Mouse (Mus musculus): Measurements from ENCODE around the gene Pcnx3. TPM values are rescaled to one million over a fixed set of nuclear protein-coding genes. Genes with fewer than 3 reads are reported as not detected.

Gene Pcnx3
- total and polyA plus RNA-seq, 3 experiments: 7.1 to 34.5 (median 28.6) TPM

- dilution Hi-C loops (cut with MboI; ENCODE audit: extremely low pct_ligation_motif_present, extremely low pct_unique_long_range_greater_than_20kb, low sequenced_read_pairs): no loop called here
- no peak for DNase-seq (ENCODE audit: extremely low read depth)
- H3K4me3 ChIP-seq (replicated peaks in 1 of 3; ENCODE audit: low read depth in 2 of 3, low read length in 2 of 3, poor library complexity in 1 of 3): no peak overlapping the region
- H3K27me3 ChIP-seq (replicated peaks): no peaks in the 10 kb centered on the region
- TF ChIP-seq JUND (conservative IDR thresholded peaks at IDR 0.05; ENCODE audit: low read depth, low read length) (no peak), CHD1 (IDR thresholded peaks at IDR 0.05; ENCODE audit: low read depth, low read length) (no peak), EP300 (IDR thresholded peaks at IDR 0.05; ENCODE audit: low read length) (no peak)
- H3K4me2 ChIP-seq (ENCODE audit: insufficient read depth, low read depth, poor library complexity, severe bottlenecking): no peak overlapping the region
- H3K27ac ChIP-seq (ENCODE audit: insufficient read depth, low read depth): no peak overlapping the region
- H3K4me1 ChIP-seq (ENCODE audit: control insufficient read depth in 1 of 2, insufficient read depth in 2 of 2): peaks cover 9 to 23% of the 10 kb centered on the region in 2 experiments
- H3K36me3 ChIP-seq (replicated peaks in 1 of 2; ENCODE audit: control insufficient read depth in 1 of 2, insufficient read depth in 1 of 2, low read length in 1 of 2): peaks cover 72 to 84% of the 10 kb centered on the region in 2 experiments
- in situ Hi-C loops (cut with MboI; ENCODE audit: low pct_ligation_motif_present, low pct_unique_long_range_greater_than_20kb, low sequenced_read_pairs): no loop called here
- no peaks in the 10 kb centered on the region for H3K9me3 ChIP-seq (replicated peaks; ENCODE audit: low read length)
- no peaks in the 10 kb centered on the region for H3K79me2 ChIP-seq (replicated peaks; ENCODE audit: control insufficient read depth, extremely low read depth, insufficient read depth, poor library complexity, severe bottlenecking)
- H3K9ac ChIP-seq (ENCODE audit: insufficient read depth, low read depth): no peak overlapping the region
Measured at GRCm38 (mm10) chr19:5645280-5645679, 43.4 kb downstream of the Pcnx3 start.

GRCm38 (mm10) chr19:5641641-5642040 lies 47.1 kb downstream of the Pcnx3 start:
- TF ChIP-seq MXI1 (IDR thresholded peaks at IDR 0.05; ENCODE audit: low read depth, low read length) (no peak), MEF2A (IDR thresholded peaks at IDR 0.05; ENCODE audit: borderline replicate concordance, low read depth, low read length) (no peak), ZKSCAN1 (IDR thresholded peaks at IDR 0.05; ENCODE audit: borderline replicate concordance, low read depth, low read length) (no peak), EP300 (IDR thresholded peaks at IDR 0.05; ENCODE audit: low read length) (no peak), RAD21 (IDR thresholded peaks at IDR 0.05; ENCODE audit: low read depth, low read length) (no peak), CHD2 (IDR thresholded peaks at IDR 0.05; ENCODE audit: low read length) (no peak), PAX5 (IDR thresholded peaks at IDR 0.05; ENCODE audit: low read length) (no peak), NELFE (IDR thresholded peaks at IDR 0.05; ENCODE audit: low read depth, low read length) (no peak), RCOR1 (conservative IDR thresholded peaks at IDR 0.05; ENCODE audit: low read depth, low read length) (no peak), ZMIZ1 (IDR thresholded peaks at IDR 0.05; ENCODE audit: low read depth, low read length) (no peak), MAFK (IDR thresholded peaks at IDR 0.05; ENCODE audit: insufficient replicate concordance, low read length) (no peak), BHLHE40 (IDR thresholded peaks at IDR 0.05; ENCODE audit: low read depth, low read length) (no peak), POLR2AphosphoS2 (IDR thresholded peaks at IDR 0.05; ENCODE audit: low read depth, low read length) (no peak), JUND (conservative IDR thresholded peaks at IDR 0.05; ENCODE audit: low read depth, low read length) (no peak)
- in situ Hi-C loops (cut with MboI; ENCODE audit: low pct_ligation_motif_present, low pct_unique_long_range_greater_than_20kb, low sequenced_read_pairs): no loop called here
- Histone ChIP-seq H3K27ac (ENCODE audit: insufficient read depth, low read depth) (no peak overlapping the region), H3K9me3 (replicated peaks; ENCODE audit: low read length) (no peaks in the 10 kb centered on the region), H3K9ac (ENCODE audit: insufficient read depth, low read depth) (no peak overlapping the region), H3K4me2 (ENCODE audit: insufficient read depth, low read depth, poor library complexity, severe bottlenecking) (no peak overlapping the region), H3K79me2 (replicated peaks; ENCODE audit: control insufficient read depth, extremely low read depth, insufficient read depth, poor library complexity, severe bottlenecking) (peaks cover 14% of the 10 kb centered on the region), H3K4me1 (ENCODE audit: control insufficient read depth in 1 of 2, insufficient read depth in 2 of 2) (peaks cover 6 to 20% of the 10 kb centered on the region in 2 experiments), H3K36me3 (replicated peaks in 1 of 2; ENCODE audit: control insufficient read depth in 1 of 2, insufficient read depth in 1 of 2, low read length in 1 of 2) (peaks cover 71 to 82% of the 10 kb centered on the region in 2 experiments), H3K4me3 (replicated peaks in 1 of 3; ENCODE audit: low read depth in 2 of 3, low read length in 2 of 3, poor library complexity in 1 of 3) (no peak overlapping the region), H3K27me3 (replicated peaks) (no peaks in the 10 kb centered on the region)
- dilution Hi-C loops (cut with MboI; ENCODE audit: extremely low pct_ligation_motif_present, extremely low pct_unique_long_range_greater_than_20kb, low sequenced_read_pairs): no loop called here
- no peak for DNase-seq (ENCODE audit: extremely low read depth)
